Mouse (Mus musculus) skeletal muscle tissue, postnatal 0 days (tissue): Measurements from ENCODE around the gene Trappc13. TPM values are rescaled to one million over a fixed set of nuclear protein-coding genes. Genes with fewer than 3 reads are reported as not detected.

Experiments used
- polyA plus RNA-seq: library from polyadenylated mRNA; unstranded; fragments of >200 nt; fragmentation: Nextera tagmentation; extraction: Ambion mirVana; gene quantifications from 2 replicates; pipeline ENCODE4 v1.2.1, GENCODE M21; 2015

Trappc13 gene
- 34.2 and 35.4 TPM in 2 replicates for polyA plus RNA-seq

DNA sequence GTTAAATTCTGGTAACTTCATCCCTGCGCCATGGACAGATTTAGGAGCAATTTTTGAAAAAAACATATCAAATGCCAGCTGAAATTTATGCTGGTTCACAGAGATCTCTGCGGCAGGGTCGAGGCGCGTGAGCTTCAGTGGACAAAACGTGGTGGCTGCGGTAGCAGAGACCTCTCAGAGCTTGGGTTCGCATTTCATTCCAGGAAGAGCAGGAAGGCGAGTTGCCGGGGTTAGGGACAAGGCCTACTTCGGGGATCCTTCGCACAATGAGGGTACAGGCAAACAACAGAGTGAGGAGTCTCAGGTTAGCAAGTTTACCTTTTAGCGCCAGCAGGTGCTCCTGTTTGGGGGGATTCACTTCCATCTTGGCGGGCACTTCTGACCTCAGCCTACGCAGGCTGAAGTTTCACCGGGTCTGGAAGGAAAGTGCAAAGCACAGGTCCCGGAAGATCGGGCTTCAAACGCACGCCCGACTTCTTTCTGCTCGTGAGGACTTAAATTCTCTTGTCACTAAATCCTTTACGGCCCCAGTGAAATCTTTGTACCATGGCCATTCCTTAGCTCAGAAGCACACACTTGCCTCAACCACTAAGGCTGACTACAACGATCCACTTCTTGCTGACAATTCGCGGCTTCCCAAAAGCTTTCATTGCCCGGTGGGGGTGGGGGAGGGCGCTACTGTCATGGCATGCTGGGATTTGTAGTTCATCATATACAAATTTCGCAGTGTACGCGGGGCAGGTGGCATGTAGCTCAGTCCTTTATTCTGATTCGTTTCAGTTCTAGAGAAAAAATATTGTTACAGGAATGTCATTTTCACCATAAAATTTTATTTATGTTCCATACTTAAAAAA lies at the start of gene Trappc13:
Trappc13 (minus strand) TSS at position 674 of the 854 bp plus-strand sequence.

DNA sequence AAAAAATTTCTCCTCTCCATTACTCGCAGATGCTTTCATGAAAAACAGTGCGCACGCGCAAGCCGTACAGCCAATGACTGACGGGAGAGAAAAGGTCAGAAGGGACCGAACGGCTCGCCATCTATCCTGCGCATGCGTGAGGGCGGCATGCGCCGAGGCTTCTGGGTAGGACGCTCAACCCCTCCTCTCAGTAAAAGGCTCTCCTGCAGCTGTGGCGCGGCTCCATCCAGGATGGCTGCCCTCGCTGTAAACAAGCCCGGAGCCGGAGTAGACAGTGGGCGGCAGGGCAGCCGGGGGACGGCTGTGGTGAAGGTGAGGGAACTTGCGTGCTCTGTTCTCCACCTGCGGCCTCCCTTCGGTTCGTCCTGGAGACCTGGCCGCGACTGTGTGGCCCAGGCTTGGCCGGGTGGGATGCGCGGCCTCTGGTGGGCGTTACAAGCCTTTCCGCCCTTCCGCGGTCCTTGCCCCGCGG lies 417 bp upstream of the Trappc13 start, which contains the start of gene Trim23:
Trim23 (plus strand) TSS at position 148 of the 472 bp plus-strand sequence.

DNA sequence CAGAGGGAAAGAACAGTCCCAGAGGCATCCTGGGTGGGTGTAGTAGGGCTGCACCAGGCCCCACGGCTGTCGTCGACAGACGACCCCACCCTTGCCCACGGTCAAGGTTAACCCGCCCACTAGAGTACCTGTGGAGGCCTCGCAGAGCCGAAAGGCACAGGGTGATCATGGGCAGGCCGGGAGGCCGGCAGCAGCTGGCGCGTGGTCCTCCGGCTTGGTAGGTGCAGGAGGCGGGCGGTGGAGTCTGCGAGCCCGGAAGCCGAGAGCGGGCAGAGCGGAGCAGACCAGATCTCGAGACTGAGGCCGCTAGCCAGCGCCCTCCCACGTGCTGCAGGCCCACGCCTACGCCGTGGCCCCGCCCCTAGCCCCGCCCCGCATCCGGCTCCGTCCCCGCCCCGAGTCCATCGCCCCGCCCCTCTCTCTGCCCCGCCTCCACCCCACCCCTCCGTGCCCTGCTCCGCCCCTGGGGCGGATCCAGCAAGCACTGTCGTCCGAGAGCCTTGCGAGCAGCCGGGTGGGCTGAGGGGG lies 68.9 kb downstream of the Trappc13 start, which contains the start of the genes Nln and Sgtb:
Nln (minus strand) TSS at position 327 of the 528 bp plus-strand sequence.
Sgtb (plus strand) TSS at position 454 of the 528 bp plus-strand sequence.

Other genes starting within 250 kb of the Trappc13 start
- gene Nln, start 68.9 kb downstream of the Trappc13 start, polyA plus RNA-seq = 10.8 and 11.8 TPM in 2 replicates
- gene Sgtb, start 68.7 kb downstream of the Trappc13 start, polyA plus RNA-seq = 2.0 and 2.3 TPM in 2 replicates
- 16.0 and 18.4 TPM in 2 replicates for gene Trim23, start 328 bp upstream of the Trappc13 start, polyA plus RNA-seq
- gene Cenpk, start 50.1 kb upstream of the Trappc13 start, polyA plus RNA-seq = 15.5 and 16.5 TPM in 2 replicates
- gene Ppwd1, start 50.4 kb upstream of the Trappc13 start, polyA plus RNA-seq = 6.1 and 6.6 TPM in 2 replicates
- 0.57 and 0.77 TPM in 2 replicates for gene Adamts6, start 109.4 kb upstream of the Trappc13 start, polyA plus RNA-seq